Mouse (Mus musculus) kidney, postnatal 25 days (tissue): ENCODE measurements around the gene Necap2.

Experiments
- DNase-seq, 2 experiments: peaks; one replicate each; pipeline ENCODE4 v3.0.0; 2021; ENCODE audit warnings: mixed read lengths in 2 of 2

Necap2 gene

GRCm38 (mm10) chr4:141072502-141072901 is 5.7 kb downstream of the Necap2 start:
- DNase-seq, result peak in 1 of 2 experiments; percentile 33

GRCm38 (mm10) chr4:141069731-141070130 is 8.4 kb downstream of the Necap2 start:
- DNase-seq, result peak; percentile 65 to 67

- peak in 1 of 2 experiments; percentile 45 for DNase-seq
Observed at GRCm38 (mm10) chr4:141068655-141069054, 9.5 kb downstream of the Necap2 start.

- DNase-seq, result peak in 1 of 2 experiments; percentile 57
Observed at GRCm38 (mm10) chr4:141067516-141068046, 10.6 kb downstream of the Necap2 start.

GRCm38 (mm10) chr4:141066709-141067515 is 11.2 kb downstream of the Necap2 start:
- DNase-seq, result peak; percentile 86 to 93

GRCm38 (mm10) chr4:141065123-141065522 is 13.0 kb downstream of the Necap2 start:
- DNase-seq, result peak; percentile 90

GRCm38 (mm10) chr4:141064104-141064659 is 14.0 kb downstream of the Necap2 start:
- DNase-seq, result peak in 1 of 2 experiments; percentile 31

GRCm38 (mm10) chr4:141060426-141061301 is 17.5 kb downstream of the Necap2 start, which contains the start of gene Crocc:
Crocc (minus strand) TSS chr4:141060550.
- DNase-seq, result peak; percentile 99 to 100

- DNase-seq, result peak in 1 of 2 experiments; percentile 26
Observed at GRCm38 (mm10) chr4:141059616-141060425, 18.3 kb downstream of the Necap2 start.

GRCm38 (mm10) chr4:141058835-141059234 is 19.3 kb downstream of the Necap2 start:
- no peak for DNase-seq

- no peak for DNase-seq
Observed at GRCm38 (mm10) chr4:141056970-141057369, 21.2 kb downstream of the Necap2 start.

GRCm38 (mm10) chr4:141053568-141054161 is 24.5 kb downstream of the Necap2 start:
- peak; percentile 93 to 98 for DNase-seq

GRCm38 (mm10) chr4:141053138-141053537 is 25.0 kb downstream of the Necap2 start:
- peak; percentile 72 to 85 for DNase-seq

GRCm38 (mm10) chr4:141052442-141052841 is 25.7 kb downstream of the Necap2 start:
- DNase-seq, result peak; percentile 55 to 62

- DNase-seq, result peak; percentile 54 to 80
Observed at GRCm38 (mm10) chr4:141049476-141049835, 28.7 kb downstream of the Necap2 start.

- DNase-seq, result no peak
Observed at GRCm38 (mm10) chr4:141048810-141049475, 29.2 kb downstream of the Necap2 start.

- peak; percentile 68 to 73 for DNase-seq
Observed at GRCm38 (mm10) chr4:141044816-141045215, 33.3 kb downstream of the Necap2 start.

- DNase-seq, result peak in 1 of 2 experiments; percentile 43
Observed at GRCm38 (mm10) chr4:141041117-141041516, 37.0 kb downstream of the Necap2 start.

GRCm38 (mm10) chr4:141033606-141034549 is 44.3 kb downstream of the Necap2 start:
- DNase-seq, result peak; percentile 77 to 89

- peak; percentile 74 to 79 for DNase-seq
Observed at GRCm38 (mm10) chr4:141031733-141032132, 46.4 kb downstream of the Necap2 start.
